Mouse (Mus musculus) adrenal gland, postnatal 14 days (tissue): ENCODE measurements around the gene Gdpd3. TPM values are rescaled to one million over a fixed set of nuclear protein-coding genes. Genes with fewer than 3 reads are reported as not detected.

Experiments
- DNase-seq: peaks from one replicate; pipeline ENCODE4 v3.0.0; 2021; ENCODE audit warnings: mixed read lengths
- total RNA-seq: library from RNA; stranded (reverse); gene quantifications from 2 replicates; pipeline ENCODE4 v1.2.3, GENCODE M21; 2021

Gdpd3 gene
- total RNA-seq, 1 experiment from 2014 or later = 3.8 TPM

DNA sequence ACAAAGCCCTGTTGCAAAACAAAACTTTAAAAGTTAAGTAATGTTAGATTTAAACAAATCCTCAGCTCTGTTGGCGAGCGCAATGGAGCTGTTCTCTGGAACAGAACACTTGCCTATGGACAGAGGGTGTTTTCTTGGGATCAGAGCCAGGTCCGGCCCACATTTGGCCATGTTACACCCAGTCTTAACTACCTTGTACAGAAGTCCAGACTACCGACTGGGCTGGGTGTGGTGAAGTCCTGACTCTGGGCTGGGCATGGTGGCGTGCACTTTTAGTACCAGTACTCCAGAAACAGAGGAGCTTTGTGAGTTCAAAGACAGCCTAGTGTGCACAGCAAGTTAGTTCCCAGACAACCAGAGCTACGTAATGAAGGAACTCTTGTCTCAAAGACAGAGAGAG is 40.8 kb downstream of the Gdpd3 start:
- DNase-seq = peak; percentile 50

DNA sequence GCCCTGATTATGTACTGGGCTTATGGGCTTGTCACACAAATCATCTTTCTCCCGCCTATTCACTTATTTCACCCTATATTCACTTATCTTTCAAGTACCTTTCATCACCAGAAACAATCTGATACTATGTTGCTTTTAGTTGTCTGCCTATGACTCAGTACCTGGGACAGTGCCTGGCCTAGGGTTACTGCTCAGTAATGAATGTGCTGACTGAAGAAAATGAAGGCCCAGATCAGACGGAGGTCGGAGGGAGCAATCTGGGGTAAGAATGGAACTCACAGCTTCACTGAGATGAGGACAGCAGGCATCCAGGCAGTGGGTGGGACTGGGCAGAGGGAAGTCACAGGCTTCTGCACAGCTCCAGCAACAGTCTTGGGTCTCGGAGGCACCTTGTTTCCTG is 41.3 kb downstream of the Gdpd3 start:
- peak; percentile 52 for DNase-seq

DNA sequence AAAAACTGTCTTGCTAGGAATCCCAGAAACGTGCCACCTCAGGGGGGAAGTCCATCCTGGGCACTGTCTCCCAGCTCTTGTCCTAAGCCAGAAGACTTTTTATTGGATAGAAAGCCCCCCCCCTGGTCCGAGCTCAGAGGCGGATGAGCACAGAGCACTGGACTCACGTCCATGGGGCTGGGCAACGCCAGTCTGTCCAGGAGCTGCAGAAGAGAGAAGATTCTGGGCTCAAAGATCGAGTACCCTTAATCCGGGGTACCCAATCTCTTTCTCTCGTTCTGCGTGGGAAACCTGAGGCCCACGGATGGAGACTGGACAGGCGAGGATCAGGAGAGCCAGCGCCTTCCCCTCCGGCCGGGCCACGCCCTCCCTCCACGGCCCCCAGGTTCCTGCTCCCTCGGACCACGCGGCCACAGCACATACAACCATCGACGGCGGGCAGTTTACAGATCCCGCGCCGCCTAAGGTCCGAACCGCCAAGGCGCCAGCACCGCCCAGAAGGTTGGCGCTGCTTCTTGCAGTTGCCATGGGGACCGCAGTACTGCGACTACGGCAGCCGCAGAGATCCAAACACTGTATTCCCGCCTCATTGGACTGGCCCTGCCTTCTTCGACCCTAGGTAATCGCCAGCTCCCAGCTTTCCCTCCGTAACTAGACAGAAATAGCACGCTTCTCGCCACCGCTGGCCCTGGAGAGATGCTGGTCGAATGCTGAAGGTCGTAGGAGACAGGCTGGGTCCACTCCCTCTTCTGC is 42.7 kb downstream of the Gdpd3 start:
- DNase-seq = peak; percentile 94

DNA sequence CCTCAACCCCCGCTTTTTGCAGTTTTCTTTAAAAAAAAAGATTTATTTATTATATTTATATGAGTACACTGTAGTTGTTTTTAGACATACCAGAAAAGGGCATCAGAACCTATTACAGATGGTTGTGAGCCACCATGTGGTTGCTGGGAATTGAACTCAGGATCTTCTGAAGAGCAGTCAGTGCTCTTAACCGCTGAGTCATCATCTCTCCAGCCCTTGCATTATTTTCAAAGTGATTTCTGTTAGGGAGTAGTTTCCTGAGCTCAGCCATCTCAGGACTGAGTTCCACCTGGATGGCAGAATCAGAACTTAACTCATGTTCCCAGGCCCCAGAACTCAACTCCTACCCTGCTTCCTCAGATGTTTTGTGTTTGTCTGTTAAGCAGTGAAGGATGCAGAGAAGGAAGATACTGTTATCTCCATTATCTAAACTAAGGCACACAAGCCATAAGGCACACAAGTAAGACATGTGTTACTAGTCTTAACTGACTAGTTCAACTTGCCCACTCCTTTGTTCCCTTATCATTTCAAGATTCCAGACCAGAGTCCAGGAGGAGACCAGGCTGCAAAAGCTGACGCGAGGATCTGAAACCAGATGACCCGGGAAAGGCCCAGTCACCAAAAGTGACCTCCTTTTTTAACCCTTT is 43.7 kb downstream of the Gdpd3 start:
- no peak for DNase-seq

DNA sequence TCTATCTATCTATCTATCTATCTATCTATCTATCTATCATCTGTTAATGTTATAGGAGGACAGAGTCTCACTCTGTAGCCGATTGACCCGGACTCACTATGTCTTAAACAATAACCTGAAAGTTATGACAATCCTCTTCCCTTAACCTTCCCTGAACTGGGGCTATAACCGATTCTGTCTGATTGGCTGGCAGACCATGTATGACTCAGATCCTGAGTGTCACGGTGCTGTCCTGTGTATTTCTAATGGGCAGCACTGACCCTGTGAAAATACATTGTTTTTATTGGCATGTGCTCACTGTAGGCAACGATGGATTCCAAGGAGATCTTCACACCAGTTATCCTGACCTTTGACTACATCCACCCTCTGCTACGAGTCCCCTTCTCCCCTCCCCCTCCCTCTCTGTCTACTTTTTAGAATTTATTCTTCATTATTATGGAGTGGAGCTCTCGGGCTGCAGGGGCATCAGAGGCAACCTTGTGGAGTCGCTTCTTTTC is 49.6 kb downstream of the Gdpd3 start:
- DNase-seq = peak; percentile 29

DNA sequence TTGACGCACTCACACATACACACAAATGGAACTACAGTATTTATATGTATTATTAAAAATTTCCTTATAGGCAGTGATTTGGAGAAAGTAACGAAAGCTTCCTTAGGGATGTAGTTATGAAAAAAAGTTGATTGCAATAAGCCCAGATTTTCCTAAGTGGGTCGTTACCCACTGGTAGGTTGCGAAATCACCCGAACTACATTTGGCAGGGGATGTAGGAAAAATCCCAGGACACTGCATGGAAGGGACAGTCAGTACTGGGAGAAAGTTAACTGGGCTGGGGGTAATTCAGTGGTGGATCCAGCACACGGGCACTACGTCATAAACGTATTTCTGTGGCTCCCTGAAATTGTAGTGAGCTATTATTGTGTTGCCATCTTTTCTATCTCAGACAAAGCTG is 50.4 kb downstream of the Gdpd3 start:
- DNase-seq = peak; percentile 58

DNA sequence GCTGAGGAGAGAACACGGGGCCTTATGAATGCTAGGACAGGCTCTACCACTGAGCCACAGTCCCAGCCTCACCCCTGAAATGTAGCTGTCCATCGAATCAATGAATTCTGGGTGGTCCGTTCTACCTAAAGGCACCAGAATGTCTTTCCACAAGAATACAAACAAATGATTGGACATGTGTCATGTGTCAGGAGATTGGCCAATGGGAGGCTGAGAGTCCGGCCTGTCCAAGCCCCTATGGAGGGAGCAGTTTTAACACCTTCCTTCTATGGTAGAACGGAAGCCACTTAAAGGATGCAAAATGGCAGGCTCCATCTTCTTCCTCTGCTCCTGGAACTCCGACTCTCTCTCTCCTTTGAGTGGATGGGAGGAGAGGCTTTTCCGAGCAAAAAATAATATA is 51.5 kb downstream of the Gdpd3 start:
- no peak for DNase-seq

DNA sequence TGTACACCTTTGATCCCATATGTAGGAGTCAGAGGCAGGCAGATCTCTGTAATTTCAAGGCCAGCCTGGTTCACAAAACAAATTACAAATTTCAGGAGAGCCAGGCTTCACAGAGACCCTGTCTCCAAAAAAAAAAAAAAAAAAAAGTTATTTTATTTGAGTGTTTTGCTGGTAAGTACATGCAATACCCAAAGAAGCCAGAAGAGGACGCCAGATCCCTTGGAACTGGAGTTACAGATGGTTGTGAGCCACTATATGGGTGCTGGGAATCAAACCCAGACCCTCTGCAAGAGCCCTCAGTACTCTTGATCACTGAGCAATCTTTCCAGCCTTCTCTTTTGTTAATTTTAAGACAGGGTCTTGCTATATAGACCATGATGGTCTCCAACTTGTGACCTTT is 52.7 kb downstream of the Gdpd3 start:
- no peak for DNase-seq

DNA sequence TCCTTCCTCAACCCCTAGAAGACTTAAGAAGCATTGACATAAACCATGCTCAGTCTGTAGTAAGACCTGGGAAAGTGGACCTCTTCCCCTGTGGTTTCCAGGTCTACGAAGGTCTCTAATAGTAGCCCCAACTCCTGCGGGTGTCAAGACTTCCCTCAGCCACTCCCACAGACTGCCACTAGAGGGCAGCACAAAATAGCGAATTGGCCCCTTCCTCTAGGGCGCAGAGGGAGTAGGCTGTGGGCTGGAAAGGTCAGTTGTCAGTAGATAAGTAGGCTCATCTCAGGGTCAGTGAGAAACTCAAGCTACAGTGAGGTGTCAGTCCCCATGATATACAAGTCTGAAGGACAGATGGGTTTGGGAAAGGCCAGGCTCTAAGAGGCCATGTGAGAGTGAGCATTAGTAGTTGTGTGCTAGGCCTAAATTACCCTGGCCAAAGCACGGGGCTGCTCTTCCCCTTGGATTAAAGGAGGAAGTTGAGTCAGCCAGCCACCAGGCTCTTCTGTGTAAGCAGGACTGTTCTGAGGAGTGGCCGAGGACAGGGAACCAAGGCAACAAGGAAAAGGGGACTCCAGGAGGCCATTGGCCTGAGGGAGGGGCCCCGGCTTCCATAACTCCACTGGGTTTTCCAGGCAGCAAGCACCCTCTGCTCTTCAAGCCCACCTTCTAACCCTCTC is 55.8 kb downstream of the Gdpd3 start:
- DNase-seq = peak; percentile 93

DNA sequence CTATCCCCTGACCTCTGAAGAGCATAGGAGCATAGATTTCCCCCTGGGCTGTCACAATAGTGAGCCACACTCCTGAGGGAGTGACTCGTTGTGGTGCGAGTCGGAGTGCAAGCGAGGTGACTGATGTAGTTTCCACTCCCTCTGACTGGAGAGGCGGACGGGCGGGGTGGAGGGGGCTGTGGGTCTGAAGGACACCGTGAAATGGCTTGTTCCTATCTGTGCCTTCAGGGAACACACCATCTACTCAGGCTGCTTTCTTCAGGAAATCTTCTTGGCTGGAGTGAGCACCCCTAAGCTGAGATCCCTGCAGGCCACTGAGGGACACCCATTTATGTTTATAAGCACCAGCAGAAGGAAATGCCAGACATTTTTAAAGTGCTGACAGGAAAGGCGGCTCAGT is 56.6 kb downstream of the Gdpd3 start:
- DNase-seq = peak; percentile 82

DNA sequence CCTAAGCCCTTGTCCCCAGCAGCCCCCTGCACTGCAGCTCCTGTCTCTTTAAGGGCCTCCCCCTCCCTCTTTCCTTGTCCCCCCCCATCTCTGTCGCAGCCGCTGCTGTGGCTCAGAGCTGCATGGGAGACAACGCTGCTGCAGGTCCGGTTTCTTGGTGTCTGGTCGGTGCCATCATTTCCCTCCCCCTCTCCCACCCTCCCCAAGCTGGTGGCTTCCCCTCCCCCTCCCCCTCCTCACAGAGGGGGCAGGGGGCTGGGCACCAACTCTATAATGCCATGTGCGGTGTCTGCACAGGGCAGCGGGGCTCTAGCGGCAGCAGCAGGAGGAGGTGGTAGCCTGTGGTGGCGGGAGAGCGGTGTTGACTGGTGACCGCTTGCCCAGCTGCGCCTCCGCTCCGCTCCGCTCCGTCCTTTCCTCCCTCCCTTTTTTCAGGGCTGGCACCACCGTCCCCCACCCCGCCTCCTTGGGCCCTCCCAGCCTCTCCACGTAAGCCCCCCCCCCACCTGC is 57.1 kb downstream of the Gdpd3 start:
- peak; percentile 48 for DNase-seq

DNA sequence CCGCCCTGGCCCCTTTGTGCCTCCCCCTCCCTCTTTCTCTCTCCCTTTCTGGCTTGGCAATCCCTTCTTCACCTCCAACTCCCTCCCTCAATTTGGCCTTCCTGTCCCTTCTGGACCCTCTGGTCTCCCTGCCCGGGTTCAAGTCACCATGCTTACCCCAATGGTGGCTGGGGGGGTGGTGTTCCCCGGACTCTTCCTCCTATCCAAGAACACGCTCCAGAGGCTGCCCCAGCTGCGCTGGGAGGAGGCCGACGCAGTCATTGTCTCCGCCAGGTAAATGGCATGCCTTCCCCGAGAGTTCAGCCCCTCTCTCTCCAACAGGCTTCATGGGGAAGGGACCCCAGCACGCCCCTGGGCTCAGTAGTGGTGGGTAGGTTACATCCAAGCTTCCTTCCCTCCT is 57.8 kb downstream of the Gdpd3 start:
- DNase-seq = no peak

Other genes with a start within 250 kb of the Gdpd3 start
- gene Eif3c, start 199.9 kb upstream of the Gdpd3 start, total RNA-seq = 241 and 262 TPM in 2 replicates
- gene Apobr, start 181.4 kb upstream of the Gdpd3 start, total RNA-seq = 2.9 and 3.5 TPM in 2 replicates
- gene Cln3, start 180.5 kb upstream of the Gdpd3 start, total RNA-seq = 25.3 and 31.1 TPM in 2 replicates
- gene Il27, start 171.4 kb upstream of the Gdpd3 start, total RNA-seq = not detected in 2 replicates
- 16.2 and 21.5 TPM in 2 replicates for gene Nupr1, start 135.5 kb upstream of the Gdpd3 start, total RNA-seq
- 38.3 and 48.0 TPM in 2 replicates for gene Sgf29, start 117.0 kb upstream of the Gdpd3 start, total RNA-seq
- 81.6 and 83.8 TPM in 2 replicates for gene Sult1a1, start 89.9 kb upstream of the Gdpd3 start, total RNA-seq
- 74.9 and 82.9 TPM in 2 replicates for gene Bola2, start 70.9 kb upstream of the Gdpd3 start, total RNA-seq
- gene Slx1b, start 70.5 kb upstream of the Gdpd3 start, total RNA-seq = 10.7 and 18.6 TPM in 2 replicates
- 12.0 and 78.1 TPM in 2 replicates for gene Coro1a, start 58.5 kb upstream of the Gdpd3 start, total RNA-seq
- gene Mapk3, start 6.7 kb upstream of the Gdpd3 start, total RNA-seq = 128 and 136 TPM in 2 replicates
- gene Ypel3, start 10.6 kb downstream of the Gdpd3 start, total RNA-seq = 129 and 173 TPM in 2 replicates
- gene Tbx6, start 15.1 kb downstream of the Gdpd3 start, total RNA-seq = 1.2 and 1.5 TPM in 2 replicates
- 94.7 and 109 TPM in 2 replicates for gene Ppp4c, start 26.2 kb downstream of the Gdpd3 start, total RNA-seq
- gene Fam57b, start 31.3 kb downstream of the Gdpd3 start, total RNA-seq = 32.1 and 32.5 TPM in 2 replicates
- not detected in 2 replicates for gene 4930451I11Rik, start 65.3 kb downstream of the Gdpd3 start, total RNA-seq
- 0.63 and 0.64 TPM in 2 replicates for gene Doc2a, start 81.1 kb downstream of the Gdpd3 start, total RNA-seq
- 24.1 and 30.2 TPM in 2 replicates for gene Hirip3, start 95.6 kb downstream of the Gdpd3 start, total RNA-seq
- 39.2 and 41.9 TPM in 2 replicates for gene Ino80e, start 96.0 kb downstream of the Gdpd3 start, total RNA-seq
- gene Taok2, start 118.4 kb downstream of the Gdpd3 start, total RNA-seq = 68.8 and 79.4 TPM in 2 replicates
- gene Tmem219, start 156.6 kb downstream of the Gdpd3 start, total RNA-seq = 27.6 and 27.9 TPM in 2 replicates
- 20.2 and 24.7 TPM in 2 replicates for gene Kctd13, start 162.5 kb downstream of the Gdpd3 start, total RNA-seq
- 1.7 and 2.2 TPM in 2 replicates for gene Asphd1, start 183.2 kb downstream of the Gdpd3 start, total RNA-seq
- gene Sez6l2, start 184.2 kb downstream of the Gdpd3 start, total RNA-seq = 54.2 and 62.2 TPM in 2 replicates
- gene Cdipt, start 209.6 kb downstream of the Gdpd3 start, total RNA-seq = 78.2 and 83.0 TPM in 2 replicates
- 1.6 TPM in 2 replicates for gene Cdiptos, start 209.8 kb downstream of the Gdpd3 start, total RNA-seq
- gene Mvp, start 248.3 kb downstream of the Gdpd3 start, total RNA-seq = 61.7 and 63.8 TPM in 2 replicates